Mouse (Mus musculus) kidney, adult 2 months (tissue): ENCODE data around the gene Wdr64. TPM values are rescaled to one million over a fixed set of nuclear protein-coding genes. Genes with fewer than 3 reads are reported as not detected.

ENCODE experiments used
- DNase-seq: peaks from one replicate; pipeline ENCODE4 v3.0.0; 2021
- H3K27ac ChIP-seq: fragments of 200-500 bp; 2 replicates; pipeline ENCODE4 v1.5.1; 2012; ENCODE audit warnings: low read depth, low read length, control low read depth, inconsistent platforms; ENCODE audit not compliant: insufficient read depth
- H3K27me3 ChIP-seq: fragments of 200-500 bp; replicated peaks from 2 replicates; pipeline ENCODE4 v1.6.1; 2012; ENCODE audit warnings: mild to moderate bottlenecking, moderate library complexity, low read length, inconsistent platforms; ENCODE audit not compliant: control insufficient read depth, insufficient read depth
- H3K36me3 ChIP-seq: fragments of 200-500 bp; 2 replicates; pipeline ENCODE4 v1.6.1; 2012; ENCODE audit warnings: mild to moderate bottlenecking, moderate library complexity, low read length, inconsistent platforms; ENCODE audit not compliant: control insufficient read depth, insufficient read depth
- H3K4me1 ChIP-seq: fragments of 200-500 bp; 2 replicates; pipeline ENCODE4 v1.6.1; 2011; ENCODE audit warnings: low read length; ENCODE audit not compliant: control insufficient read depth, insufficient read depth
- H3K4me3 ChIP-seq: fragments of 200-500 bp; 2 replicates; pipeline ENCODE4 v1.5.1; 2011; ENCODE audit warnings: mild to moderate bottlenecking, low read depth, low read length, control low read depth; ENCODE audit not compliant: insufficient read depth
- CTCF ChIP-seq: fragments of 200-500 bp; conservative IDR thresholded peaks from 2 replicates; pipeline ENCODE4 v1.5.1; 2011; ENCODE audit warnings: low read depth, mild to moderate bottlenecking, control low read depth, low read length, moderate library complexity, mixed read lengths; ENCODE audit not compliant: insufficient read depth, insufficient read length
- POLR2A ChIP-seq: fragments of 200-500 bp; IDR thresholded peaks from one replicate; pipeline ENCODE4 v1.6.1; 2011; ENCODE audit warnings: low read depth, low read length, control low read depth
- WGBS: fragments of 180-500 bp; shearing (Covaris S2); methylation state at CpG from one replicate; pipeline ENCODE4 v1.1.7; 2018; 5-methylcytosine and 5-hydroxymethylcytosine counted together
- polyA plus RNA-seq: library from polyadenylated mRNA; depleted of rRNA; stranded (reverse); fragments of >200 nt; gene quantifications from 2 replicates; pipeline ENCODE4 v1.2.3, GENCODE M21; 2012

The Wdr64 gene
- polyA plus RNA-seq, 1 experiment, result 0.03 TPM

DNA sequence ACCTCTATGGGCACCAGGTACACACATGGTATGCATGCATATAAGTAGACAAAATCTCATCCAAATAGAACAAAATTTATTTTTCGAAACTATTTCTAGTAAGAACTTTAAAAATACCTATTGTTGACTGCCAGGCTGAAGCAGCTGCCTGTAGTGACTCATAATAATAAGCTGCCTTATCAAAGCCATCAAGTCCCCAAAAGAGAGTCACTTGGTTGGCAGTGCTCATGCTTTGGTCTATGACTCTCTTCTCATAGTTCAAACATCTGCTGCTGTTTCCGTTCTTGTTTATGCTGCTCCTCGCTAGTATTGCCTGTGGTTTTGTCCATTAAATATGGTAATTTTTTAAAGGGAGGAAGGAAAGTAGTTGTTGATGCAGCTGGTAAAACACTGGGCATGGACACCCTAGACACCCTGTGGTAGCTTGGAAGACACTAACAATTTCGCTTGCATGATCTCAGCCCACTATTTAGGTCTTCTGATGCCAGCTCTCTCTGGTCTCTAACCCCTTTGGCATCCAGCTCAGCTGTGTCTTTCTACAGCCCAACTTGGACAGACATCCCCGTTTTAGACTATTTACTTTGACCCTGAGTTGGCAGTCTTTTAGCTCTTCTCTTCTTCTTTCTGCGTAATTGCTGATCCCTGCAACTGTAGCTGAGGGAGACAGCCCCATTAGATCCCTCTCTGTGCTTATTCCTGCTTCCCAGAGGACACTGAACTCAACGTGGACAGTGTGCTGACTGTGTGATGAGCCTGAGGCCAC lies 24.6 kb upstream of the Wdr64 start:
- TF ChIP-seq POLR2A (no peak), CTCF (no peak)
- no peaks in the 10 kb centered on the region; the same call in 1 of the 2 replicates for H3K4me1 ChIP-seq
- no peak overlapping the region for H3K27ac ChIP-seq
- no peaks in the 10 kb centered on the region for H3K36me3 ChIP-seq
- no peak overlapping the region for H3K4me3 ChIP-seq
- no peaks in the 10 kb centered on the region for H3K27me3 ChIP-seq
- WGBS, result 66% methylated on average over 7 of the region's 7 CpGs
- no peak for DNase-seq

DNA sequence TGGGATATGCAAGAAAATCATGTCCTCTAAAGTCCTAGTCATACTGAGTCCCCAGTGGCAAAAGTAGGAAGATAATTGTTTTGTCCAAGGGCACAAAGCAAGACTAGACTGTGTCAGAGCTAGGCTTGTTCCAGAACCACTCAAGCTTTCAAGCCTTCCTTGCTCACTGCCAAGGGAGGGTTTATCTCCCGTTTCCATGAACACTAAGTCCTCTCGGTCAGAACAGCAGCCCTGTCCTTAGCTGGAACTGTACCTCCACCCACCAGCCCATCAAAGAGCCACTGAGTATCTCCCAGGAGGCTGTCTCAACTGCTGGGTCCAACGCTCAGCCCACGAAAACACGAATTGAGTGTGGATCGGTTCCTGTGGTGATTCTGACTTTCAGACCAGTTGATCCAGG lies 23.3 kb upstream of the Wdr64 start:
- Histone ChIP-seq H3K36me3 (no peaks in the 10 kb centered on the region), H3K27me3 (no peaks in the 10 kb centered on the region), H3K27ac (no peak overlapping the region), H3K4me1 (no peaks in the 10 kb centered on the region; the same call in 1 of the 2 replicates), H3K4me3 (no peak overlapping the region)
- WGBS, result 75% methylated on average over 6 of the region's 6 CpGs
- DNase-seq, result no peak
- TF ChIP-seq POLR2A (no peak), CTCF (no peak)

DNA sequence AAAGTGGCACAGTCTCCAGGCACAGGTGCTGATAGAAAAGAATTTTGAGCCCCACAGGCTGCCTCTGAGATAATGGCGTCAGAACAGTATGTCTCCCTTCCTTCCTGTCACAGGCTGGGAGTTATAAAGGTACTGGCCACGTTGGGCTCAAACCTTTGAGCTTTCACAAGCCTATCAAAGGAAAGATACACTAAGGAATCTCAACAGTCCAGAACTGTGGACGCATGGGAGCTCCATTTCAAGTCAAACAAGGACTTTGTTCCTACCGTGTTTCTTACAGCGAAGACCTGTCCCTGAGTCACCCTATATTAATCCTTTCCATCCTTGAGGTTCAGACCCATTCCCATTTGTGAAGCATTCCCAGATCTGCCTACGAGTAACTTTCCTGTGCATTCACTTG lies 20.9 kb upstream of the Wdr64 start:
- DNase-seq, result no peak
- Histone ChIP-seq H3K27me3 (no peaks in the 10 kb centered on the region), H3K27ac (no peak overlapping the region), H3K4me3 (no peak overlapping the region), H3K4me1 (no peaks in the 10 kb centered on the region; the same call in 1 of the 2 replicates), H3K36me3 (no peaks in the 10 kb centered on the region)
- WGBS, result 83% methylated on average over 6 of the region's 6 CpGs
- TF ChIP-seq POLR2A (no peak), CTCF (no peak)

DNA sequence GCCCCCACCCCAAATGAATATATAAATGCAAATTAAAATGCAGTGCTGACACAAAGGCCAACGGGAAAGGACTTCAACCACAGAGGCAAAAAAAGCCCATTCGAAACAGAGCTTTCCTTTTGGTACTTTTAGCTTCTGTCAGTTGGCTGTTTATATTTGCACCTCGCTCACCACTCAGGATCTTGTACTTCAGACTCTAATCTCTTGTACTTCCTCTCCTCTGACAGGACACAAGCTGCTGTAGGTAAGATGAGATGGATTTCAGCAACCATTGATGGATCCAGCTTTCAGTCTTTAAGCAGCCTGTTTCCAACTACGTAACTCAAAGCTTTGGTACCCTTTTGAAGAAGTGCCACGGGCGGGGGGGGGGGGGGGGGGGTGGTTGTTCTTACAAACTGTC lies 17.4 kb upstream of the Wdr64 start:
- 83% methylated on average over 6 of the region's 6 CpGs for WGBS
- Histone ChIP-seq H3K36me3 (no peaks in the 10 kb centered on the region), H3K4me3 (no peak overlapping the region), H3K27me3 (no peaks in the 10 kb centered on the region), H3K4me1 (no peaks in the 10 kb centered on the region), H3K27ac (no peak overlapping the region)
- no peak for DNase-seq
- TF ChIP-seq POLR2A (no peak), CTCF (no peak)

DNA sequence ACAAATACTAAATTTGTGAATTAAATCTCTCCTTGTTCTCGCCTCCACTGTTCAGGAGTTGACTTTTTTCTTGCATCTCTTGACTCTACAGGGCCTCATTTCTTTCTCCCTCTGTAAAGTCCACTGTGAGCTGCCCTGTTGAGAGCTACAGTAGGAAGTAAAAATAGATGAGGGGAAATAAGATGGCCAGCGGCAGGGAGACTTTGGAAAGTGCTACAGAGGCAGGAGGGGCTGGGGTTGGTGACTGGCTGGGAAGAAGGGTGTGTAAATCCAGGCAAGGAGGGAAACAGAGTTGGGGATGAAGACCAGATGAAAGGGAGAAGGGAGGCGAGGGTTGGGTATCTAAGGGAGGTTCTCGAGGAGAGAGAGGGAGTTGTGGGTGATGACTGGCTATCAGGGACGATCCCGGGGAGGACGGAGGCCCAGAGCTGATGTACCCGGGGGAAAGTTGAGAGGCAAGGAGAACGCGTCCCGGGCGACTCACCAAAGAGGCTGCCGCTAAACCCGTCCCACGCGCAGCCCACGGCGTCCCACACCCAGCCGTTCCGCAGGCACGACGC lies 6.6 kb upstream of the Wdr64 start:
- peak; percentile 16 for DNase-seq
- peak overlapping the region; percentile 44; the same call in 1 of the 2 replicates for H3K27ac ChIP-seq
- peak overlapping the region; percentile 70 for H3K4me3 ChIP-seq

DNA sequence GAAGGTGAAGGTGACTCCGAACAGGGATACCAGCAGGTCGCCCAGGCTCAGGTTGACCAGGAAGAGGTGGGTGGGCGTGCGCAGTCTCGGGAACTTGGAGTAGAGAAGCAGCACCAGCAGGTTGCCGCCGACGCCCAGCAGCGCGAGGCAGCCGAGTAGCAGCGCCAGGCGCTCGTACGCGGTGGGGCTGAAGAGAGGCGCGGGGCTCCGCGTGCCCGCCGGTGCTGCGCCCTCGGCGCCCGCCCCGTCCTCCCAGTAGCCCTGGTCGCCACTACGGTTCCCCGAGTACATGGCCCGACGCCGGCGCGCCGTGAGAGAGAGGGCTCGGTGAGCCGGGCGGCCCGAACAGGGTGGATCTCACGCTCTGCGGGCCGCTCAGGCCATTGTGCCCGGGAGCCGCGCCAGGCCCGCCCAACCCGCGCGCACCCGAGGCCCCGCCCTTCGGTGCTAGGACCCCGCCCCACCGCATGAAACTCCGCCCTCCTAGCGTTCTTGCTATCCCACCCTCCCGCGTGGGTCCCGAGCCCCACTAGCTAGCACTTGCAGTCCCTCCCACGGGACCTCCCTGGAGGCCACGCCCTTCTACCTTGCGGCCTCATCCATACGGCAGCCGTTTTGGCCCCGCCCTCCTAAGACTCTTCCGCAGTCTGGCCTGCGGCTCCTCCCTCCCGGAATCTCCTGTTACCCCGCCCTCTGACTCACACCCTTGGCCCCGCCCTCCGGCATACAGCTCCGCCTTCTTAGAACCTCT lies 6.0 kb upstream of the Wdr64 start, which contains the start of the genes Opn3 and Chml:
Gene Opn3, minus strand, starts transcription at position 531 of the 751 bp plus-strand sequence.
Gene Chml, minus strand, starts transcription at position 656 of the 751 bp plus-strand sequence.
- WGBS, result 1% methylated on average over 71 of the region's 73 CpGs
- Histone ChIP-seq H3K4me1 (peaks cover 5% of the 10 kb centered on the region; the same call in 1 of the 2 replicates), H3K27ac (peak within 1 kb of the TSS; percentile 44), H3K27me3 (no peaks in the 10 kb centered on the region), H3K36me3 (no peaks in the 10 kb centered on the region), H3K4me3 (peak within 1 kb of the TSS; percentile 70)
- peak; percentile 100 for DNase-seq
- TF ChIP-seq POLR2A (peak; percentile 58), CTCF (no peak)

More for the DNA sequence above, 6.6 kb upstream of the Wdr64 start:
- no peaks in the 10 kb centered on the region for H3K27me3 ChIP-seq
- 3% methylated on average over 22 of the region's 22 CpGs for WGBS
- TF ChIP-seq CTCF (no peak), POLR2A (no peak)
- H3K36me3 ChIP-seq, result no peaks in the 10 kb centered on the region
- H3K4me1 ChIP-seq, result peaks cover 5% of the 10 kb centered on the region; the same call in 1 of the 2 replicates

DNA sequence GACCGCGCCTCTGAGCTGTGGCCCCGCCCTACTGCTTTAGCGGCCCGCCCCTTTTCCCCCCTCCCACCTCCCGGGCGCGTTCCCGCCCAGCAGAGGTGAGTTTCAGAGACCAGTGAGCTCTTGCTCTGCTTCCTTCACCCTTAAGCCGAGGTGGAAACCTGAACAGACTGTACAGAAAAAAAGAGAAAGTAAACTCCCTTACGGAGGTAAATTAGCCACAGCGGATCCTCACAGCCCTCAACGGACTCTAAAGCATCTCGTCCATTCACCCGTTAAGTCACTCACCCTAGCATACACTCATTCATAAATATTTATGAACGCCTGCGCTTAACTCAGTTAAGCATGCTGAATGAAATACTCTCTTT lies 5.4 kb upstream of the Wdr64 start:
- TF ChIP-seq CTCF (no peak), POLR2A (no peak)

More for the DNA sequence above, 5.4 kb upstream of the Wdr64 start:
- H3K4me3 ChIP-seq, result peak overlapping the region; percentile 59
- H3K4me1 ChIP-seq, result peaks cover 5% of the 10 kb centered on the region; the same call in 1 of the 2 replicates
- no peaks in the 10 kb centered on the region for H3K36me3 ChIP-seq
- H3K27me3 ChIP-seq, result no peaks in the 10 kb centered on the region
- H3K27ac ChIP-seq, result no peak overlapping the region
- 1% methylated on average over 17 of the region's 17 CpGs for WGBS
- DNase-seq, result no peak
